Mouse (Mus musculus): ENCODE data around the gene Gm7980. TPM values are rescaled to one million over a fixed set of nuclear protein-coding genes. Genes with fewer than 3 reads are reported as not detected.
"Not testable (repeated sequence)": the region's sequence is repeated elsewhere in the genome, so short reads cannot be mapped to it uniquely, and the experiment has no call there.

Gm7980 gene
- polyA plus RNA-seq (2014; fragmentation: Nextera tagmentation; extraction: Ambion mirVana): not detected in 2 replicates

DNA sequence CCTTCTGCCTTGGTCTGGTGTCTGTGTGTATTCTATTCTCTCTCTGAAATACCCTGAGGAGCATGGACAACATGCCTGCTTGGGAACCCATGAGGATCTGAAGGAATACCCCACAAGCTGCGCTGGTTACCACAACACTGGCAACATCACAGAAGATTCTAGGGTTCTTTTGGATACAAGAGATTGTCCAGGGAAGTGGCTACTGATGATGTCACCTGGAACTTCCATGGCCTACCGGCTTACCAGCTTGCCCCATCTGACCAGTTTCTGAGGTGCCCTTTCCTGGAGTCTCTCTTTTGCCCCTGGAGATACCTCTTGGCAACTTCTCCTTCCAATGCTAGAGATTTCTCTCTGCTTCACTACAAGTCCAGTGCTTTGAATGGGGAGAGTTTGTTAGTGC, at the start of gene Gm7980:
Gene Gm7980 (minus strand): TSS at position 101 of the 400 bp plus-strand sequence.
- WGBS: no CpG with 5 or more reads among the region's 2 CpGs

DNA sequence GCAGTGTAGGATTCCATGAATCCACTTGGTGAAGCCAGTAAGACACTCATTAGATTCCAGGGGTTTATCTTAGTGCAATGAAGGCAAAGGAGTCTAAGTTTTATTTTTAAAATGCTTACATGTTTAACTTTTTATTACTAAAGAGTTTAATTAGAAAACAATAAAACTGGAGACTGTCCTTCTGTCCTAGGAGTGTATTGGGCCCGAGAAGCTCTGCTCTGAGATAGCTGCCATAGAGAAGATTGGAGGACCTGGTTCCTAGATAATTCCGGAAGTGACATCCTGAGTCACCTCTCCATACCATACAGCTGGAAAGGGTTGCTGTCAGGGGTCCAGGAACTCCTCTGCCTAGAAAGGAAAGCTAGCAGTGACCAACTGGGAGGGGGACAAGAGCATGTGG, 36.6 kb upstream of the Gm7980 start, which contains the start of gene 1700024B05Rik:
Gene 1700024B05Rik (plus strand): TSS at position 301 of the 400 bp plus-strand sequence.
- H3K27ac ChIP-seq (ENCODE audit: low read depth, low read length); H3K4me3 ChIP-seq (ENCODE audit: low read depth, low read length); ATAC-seq (replicated peaks; ENCODE audit: low FRiP score); H3K9ac ChIP-seq (ENCODE audit: low read length); DNase-seq (ENCODE audit: low spot score); H3K9me3 ChIP-seq (ENCODE audit: control insufficient read depth, low read length); H3K4me1 ChIP-seq (replicated peaks; ENCODE audit: control insufficient read depth, insufficient read depth, low read length); H3K4me2 ChIP-seq (ENCODE audit: low read depth, low read length, severe bottlenecking); H3K27me3 ChIP-seq (ENCODE audit: control insufficient read depth, insufficient read depth, low read length); H3K36me3 ChIP-seq (ENCODE audit: control insufficient read depth, insufficient read depth, low read length): not testable (repeated sequence)
- WGBS: 87% methylated on average over 1 of the region's 2 CpGs

More for the DNA sequence above, at the start of gene Gm7980:
- not testable (repeated sequence) for H3K4me3 ChIP-seq (ENCODE audit: low read depth, low read length); H3K36me3 ChIP-seq (ENCODE audit: control insufficient read depth, insufficient read depth, low read length); H3K27ac ChIP-seq (ENCODE audit: low read depth, low read length); H3K9ac ChIP-seq (ENCODE audit: low read length); H3K27me3 ChIP-seq (ENCODE audit: control insufficient read depth, insufficient read depth, low read length); ATAC-seq (replicated peaks; ENCODE audit: low FRiP score); H3K4me1 ChIP-seq (replicated peaks; ENCODE audit: control insufficient read depth, insufficient read depth, low read length); H3K4me2 ChIP-seq (ENCODE audit: low read depth, low read length, severe bottlenecking); DNase-seq (ENCODE audit: low spot score); H3K9me3 ChIP-seq (ENCODE audit: control insufficient read depth, low read length)

DNA sequence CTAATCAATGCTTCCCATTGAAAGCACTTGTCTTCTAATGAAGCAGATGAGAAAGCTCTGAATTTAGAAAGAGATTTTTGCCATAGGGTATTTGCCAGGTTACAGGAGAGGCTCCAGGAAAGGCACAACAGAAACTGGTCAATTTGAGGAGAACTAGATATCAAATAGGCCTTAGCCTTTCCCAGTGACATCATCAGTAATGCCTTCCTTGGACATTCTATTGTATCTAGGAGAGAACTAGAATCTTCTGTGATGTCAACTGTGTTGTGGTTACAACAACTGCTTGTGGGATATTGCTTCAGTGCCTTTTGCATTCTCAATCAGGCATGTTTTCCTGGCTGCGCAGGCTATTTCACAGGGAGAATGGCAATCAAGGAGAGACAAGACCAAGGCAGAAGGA, 17.6 kb upstream of the Gm7980 start, which contains the start of gene 1700049E17Rik1:
Gene 1700049E17Rik1 (plus strand): TSS at position 301 of the 400 bp plus-strand sequence.
- H3K4me2 ChIP-seq (ENCODE audit: low read depth, low read length, severe bottlenecking); DNase-seq (ENCODE audit: low spot score); H3K4me1 ChIP-seq (replicated peaks; ENCODE audit: control insufficient read depth, insufficient read depth, low read length); H3K4me3 ChIP-seq (ENCODE audit: low read depth, low read length); H3K9ac ChIP-seq (ENCODE audit: low read length); ATAC-seq (replicated peaks; ENCODE audit: low FRiP score); H3K27ac ChIP-seq (ENCODE audit: low read depth, low read length); H3K9me3 ChIP-seq (ENCODE audit: control insufficient read depth, low read length); H3K27me3 ChIP-seq (ENCODE audit: control insufficient read depth, insufficient read depth, low read length); H3K36me3 ChIP-seq (ENCODE audit: control insufficient read depth, insufficient read depth, low read length): not testable (repeated sequence)
- WGBS: no CpG with 5 or more reads among the region's 1 CpGs

Other genes starting within 250 kb of the Gm7980 start
- gene Gm8068, start 205.4 kb downstream of the Gm7980 start, polyA plus RNA-seq (2014; fragmentation: Nextera tagmentation; extraction: Ambion mirVana): not detected in 2 replicates
- gene Gm7929, start 156.7 kb downstream of the Gm7980 start, polyA plus RNA-seq (2014; fragmentation: Nextera tagmentation; extraction: Ambion mirVana): not detected in 2 replicates
- not detected in 2 replicates for gene Gm47189, start 134.8 kb downstream of the Gm7980 start, polyA plus RNA-seq (2014; fragmentation: Nextera tagmentation; extraction: Ambion mirVana)
- not detected in 2 replicates for gene 1700049E17Rik1, start 17.7 kb upstream of the Gm7980 start, polyA plus RNA-seq (2014; fragmentation: Nextera tagmentation; extraction: Ambion mirVana)
- not detected in 2 replicates for gene 1700024B05Rik, start 36.7 kb upstream of the Gm7980 start, polyA plus RNA-seq (2014; fragmentation: Nextera tagmentation; extraction: Ambion mirVana)
- not detected in 2 replicates for gene Gm6401, start 60.6 kb upstream of the Gm7980 start, polyA plus RNA-seq (2014; fragmentation: Nextera tagmentation; extraction: Ambion mirVana)
- not detected in 2 replicates for gene Gm3543, start 76.0 kb upstream of the Gm7980 start, polyA plus RNA-seq (2014; fragmentation: Nextera tagmentation; extraction: Ambion mirVana)
- not detected in 2 replicates for gene Gm7951, start 210.1 kb upstream of the Gm7980 start, polyA plus RNA-seq (2014; fragmentation: Nextera tagmentation; extraction: Ambion mirVana)

All from forebrain, embryonic 11.5 days (tissue).